Mouse (Mus musculus) spleen, postnatal 36 days (tissue): ENCODE measurements at regions not wholly inside any gene's neighbourhood (a gene's known extent, or its start where the extent isn't known, plus 50 kb on each side); places are given as distances from the start of the nearest gene placed in this dataset.
A peak's percentile ranks its signal among the peaks of the same experiment; 100 is the strongest.

ENCODE experiments used
- DNase-seq, 2 experiments: peaks; one replicate each; pipeline ENCODE4 v3.0.0; 2022; ENCODE audit warnings: low spot score in 2 of 2, mixed read lengths in 1 of 2

DNA sequence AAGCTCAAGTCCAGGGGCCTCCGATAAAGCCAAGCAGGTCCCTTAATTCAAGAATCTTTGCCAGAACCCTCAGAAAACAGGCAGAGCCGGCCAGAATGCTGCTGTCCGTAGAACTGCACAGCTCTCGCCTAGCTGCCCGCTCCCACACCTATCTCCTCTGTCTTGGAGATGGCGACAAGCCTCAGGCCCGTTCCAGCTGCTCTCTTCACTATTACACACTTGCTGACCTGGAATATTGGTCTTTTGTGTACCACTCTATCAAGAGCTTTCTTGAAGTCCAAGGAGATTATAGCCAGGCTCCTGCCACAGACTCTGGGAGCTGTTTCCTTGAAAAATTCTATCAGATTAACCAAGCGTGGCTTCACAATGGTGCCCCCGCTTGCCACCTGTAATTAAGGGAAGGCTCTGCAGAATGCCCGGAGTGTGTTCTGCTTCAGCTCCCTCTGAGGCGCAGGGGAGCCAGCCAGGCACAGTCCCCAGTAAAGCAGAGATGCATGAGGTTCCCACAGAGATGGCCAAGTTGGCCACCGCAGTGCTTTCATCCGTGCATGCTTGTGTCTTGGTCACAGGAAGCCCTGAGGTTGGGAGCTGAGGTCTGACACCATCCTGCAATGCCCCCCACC lies 496.8 kb downstream of the Cdh26 start:
- no peak for DNase-seq

GRCm38 (mm10) chr2:178929033-178929432 lies 498.7 kb downstream of the Cdh26 start:
- DNase-seq = peak in 1 of 2 experiments; percentile 3

- DNase-seq = no peak
These were observed 499.8 kb downstream of the Cdh26 start for GRCm38 (mm10) chr2:178930125-178930524.

DNA sequence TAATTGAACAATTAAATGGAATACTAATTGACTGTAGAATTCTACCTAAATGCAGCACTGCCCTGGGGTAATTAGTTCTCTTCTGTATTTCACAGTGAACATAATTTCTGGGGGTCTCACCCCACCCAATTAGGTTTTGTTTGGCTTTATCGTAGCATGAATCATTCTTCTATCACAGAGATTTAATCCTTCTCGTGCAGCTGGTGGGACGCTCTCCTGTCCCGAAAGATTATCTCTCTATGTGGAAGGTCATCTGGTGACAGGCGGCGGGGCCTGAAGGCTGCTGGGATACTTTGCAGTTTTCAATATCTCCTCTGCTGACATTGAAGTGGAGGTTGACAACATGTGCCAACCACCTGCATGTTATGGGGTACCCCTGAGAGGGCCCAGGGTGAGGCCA lies 493.8 kb upstream of the Cdh4 start:
- DNase-seq = no peak

DNA sequence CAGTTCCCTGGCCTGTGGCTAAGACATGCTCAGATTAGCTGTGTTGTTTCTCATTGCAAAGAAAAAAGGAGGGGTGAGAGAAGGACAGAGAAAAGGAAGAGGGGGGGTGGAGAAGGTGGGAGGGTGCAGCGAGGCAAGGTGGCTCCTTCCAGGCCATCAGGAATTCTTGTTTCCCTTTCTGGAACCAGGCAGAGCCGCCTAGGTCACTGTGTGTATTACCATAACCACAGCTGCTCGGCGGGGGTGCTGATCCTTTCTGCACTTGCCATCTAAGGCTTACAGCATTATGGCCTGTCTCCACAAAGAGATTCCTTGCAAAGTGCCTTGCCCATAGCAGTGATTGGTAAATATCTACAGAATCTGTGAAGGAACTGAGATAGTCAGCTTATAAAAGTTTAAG lies 493.1 kb upstream of the Cdh4 start:
- DNase-seq = no peak

DNA sequence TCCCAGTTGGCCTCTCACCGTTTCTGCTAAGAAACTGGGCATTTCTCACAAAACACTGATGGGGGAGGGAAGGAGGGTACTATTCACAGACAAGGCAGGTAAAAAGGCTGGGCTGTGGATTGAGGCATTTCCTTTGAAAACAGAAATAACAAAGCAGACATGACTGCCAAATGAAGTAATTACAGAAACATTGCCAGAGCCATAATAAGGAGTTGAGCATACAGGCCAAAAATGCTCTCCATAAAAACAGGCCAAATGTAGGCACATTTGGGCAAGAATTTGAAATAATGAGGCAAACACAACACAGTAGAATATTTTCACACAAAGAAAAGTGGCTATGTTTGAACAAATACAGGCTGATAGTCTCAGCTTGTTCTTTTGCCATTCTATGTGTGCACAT lies 491.9 kb upstream of the Cdh4 start:
- no peak for DNase-seq

DNA sequence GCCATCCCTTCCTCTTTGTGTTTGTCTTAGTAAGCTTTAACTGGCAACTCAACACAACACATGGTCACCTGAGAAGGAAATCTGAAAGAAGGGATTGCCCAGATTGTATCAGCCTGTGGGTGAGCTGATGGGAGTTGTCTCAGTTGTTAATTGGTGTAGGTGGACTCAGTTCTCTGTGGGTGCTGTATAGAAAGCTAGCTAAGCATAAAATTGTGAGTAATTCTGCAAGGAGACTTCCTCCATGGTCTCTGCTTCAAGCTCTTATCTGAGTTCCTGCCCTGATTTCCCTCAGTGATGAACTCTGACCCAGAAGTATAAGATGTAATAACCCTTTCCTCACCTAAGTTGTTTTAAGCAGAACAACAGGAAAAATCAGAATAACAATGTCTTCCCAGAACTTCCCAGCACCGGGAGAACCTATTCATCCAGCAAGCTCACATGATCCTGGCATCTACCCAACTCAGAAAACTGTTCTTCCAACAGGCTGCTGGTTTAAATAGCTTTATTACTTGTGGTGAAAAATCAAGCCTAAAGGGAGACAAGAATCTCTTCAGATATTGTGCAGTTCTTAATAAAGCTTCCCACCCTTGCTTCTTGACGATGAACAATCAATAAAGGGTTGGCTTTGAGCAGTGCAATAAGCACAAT lies 487.7 kb upstream of the Cdh4 start:
- no peak for DNase-seq

GRCm38 (mm10) chr2:178958829-178959228 lies 483.4 kb upstream of the Cdh4 start:
- no peak for DNase-seq

DNA sequence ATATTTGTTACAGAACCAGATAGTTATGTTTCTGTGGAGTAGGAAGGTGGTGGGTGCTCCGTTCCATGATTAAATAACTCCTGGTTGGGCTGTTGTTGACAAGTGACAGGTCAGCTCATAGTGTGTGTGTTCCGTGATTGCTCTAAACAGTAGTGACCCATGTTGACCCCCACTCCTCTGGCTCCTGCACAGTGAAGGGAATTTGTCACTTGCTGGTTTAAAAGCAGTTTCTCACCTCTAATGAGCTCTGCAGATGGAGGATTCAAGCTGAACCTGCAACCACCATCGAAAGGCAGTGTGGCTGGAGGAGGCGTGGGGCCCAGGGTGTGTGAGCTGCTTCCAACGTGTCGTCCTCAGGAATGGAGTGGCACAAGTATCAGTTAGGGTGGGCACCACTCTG lies 482.6 kb upstream of the Cdh4 start:
- DNase-seq = no peak

DNA sequence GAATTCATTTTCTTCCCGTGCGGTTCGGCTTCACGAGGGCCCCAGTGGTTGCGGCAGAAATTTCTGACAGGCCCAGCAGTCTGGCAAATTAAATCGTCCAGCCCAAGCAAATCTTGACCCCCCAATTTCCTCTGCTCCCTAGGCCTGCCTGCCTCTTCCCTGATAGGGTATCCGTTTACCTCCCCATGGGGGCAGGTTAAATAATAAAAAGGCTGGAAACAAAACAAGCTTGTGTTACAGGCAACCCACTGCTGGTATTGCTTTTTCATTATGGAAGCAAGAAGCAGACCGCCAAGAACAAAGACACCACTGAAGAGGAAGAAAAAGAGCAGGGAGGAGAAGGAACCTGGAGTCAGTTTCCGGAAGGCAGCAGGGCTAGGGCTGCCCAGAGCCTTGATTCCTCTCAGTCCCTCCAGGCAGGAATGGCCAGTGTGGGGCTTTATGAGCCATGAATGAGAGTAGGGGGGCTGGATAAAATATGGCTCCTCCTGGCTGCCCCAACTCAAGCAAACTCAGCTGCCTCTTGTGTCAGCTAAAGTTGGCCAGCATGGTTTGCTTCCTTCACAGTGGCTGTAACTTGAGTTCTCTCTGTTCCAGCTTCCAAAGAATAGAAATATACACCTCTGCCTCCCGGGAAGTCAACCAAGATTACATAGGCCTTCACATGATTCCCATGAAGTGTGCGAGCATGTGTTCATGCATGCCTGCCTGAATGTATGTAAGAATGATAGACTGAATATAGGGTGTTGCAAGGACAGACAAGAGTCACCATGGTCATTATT lies 474.5 kb upstream of the Cdh4 start:
- no peak for DNase-seq

GRCm38 (mm10) chr2:178969732-178970131 lies 472.5 kb upstream of the Cdh4 start:
- DNase-seq = no peak

DNA sequence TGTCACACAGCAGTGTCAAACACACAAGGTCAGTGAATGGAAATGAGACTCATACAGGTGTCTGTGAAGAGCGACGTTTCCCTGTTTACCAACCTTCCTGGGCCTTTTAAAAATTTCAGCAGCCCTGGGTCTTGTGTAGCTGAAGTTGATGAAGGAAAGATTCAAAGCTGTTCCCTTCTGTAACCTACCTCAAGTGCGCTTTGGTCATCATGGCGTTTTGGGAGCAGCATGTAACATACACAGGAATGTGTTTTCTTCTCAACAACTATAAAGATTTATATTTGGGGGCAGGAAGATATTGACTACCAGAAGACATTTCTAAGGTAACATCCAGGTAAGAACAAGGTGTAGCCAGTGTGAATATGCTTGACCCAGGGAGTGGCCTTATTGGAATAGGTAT lies 466.9 kb upstream of the Cdh4 start:
- no peak for DNase-seq

GRCm38 (mm10) chr2:178976046-178976445 lies 466.2 kb upstream of the Cdh4 start:
- no peak for DNase-seq

DNA sequence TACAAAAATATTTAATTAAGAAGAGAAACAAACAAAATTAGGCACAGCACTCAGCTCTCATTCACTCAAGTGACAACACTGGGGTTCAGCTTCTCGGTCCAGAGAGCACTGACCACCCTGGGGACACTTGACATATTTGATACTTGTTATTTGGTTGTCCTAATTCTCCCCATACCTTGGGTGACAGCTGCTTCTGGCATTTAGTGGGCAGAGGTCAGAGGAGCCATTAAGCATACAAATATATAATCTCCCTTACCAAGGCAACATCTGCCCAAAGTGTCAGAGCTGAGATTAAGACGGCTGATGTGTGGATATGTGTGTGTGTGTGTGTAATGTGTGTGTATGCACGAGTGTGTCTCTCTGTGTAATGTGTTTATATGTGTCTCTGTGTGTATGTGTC lies 465.7 kb upstream of the Cdh4 start:
- no peak for DNase-seq

DNA sequence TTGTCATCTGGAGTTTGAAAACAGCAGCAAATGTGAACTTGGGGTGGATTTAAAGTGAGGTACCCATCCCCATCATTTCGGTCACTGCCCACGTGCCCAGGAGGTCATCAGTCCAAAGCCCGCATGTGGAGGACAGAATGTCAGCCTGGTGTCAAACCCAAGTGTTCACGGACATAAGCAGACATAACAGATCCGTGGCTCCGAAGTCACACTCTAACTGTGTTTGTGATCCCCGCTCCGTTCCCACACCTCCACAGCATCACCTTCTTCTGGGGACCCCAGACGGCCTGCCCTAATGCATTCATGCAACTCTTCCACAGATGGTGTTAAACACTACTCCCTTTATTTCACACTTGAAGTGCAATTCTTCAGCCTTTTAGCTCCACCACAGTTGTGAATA lies 462.8 kb upstream of the Cdh4 start:
- DNase-seq = no peak

DNA sequence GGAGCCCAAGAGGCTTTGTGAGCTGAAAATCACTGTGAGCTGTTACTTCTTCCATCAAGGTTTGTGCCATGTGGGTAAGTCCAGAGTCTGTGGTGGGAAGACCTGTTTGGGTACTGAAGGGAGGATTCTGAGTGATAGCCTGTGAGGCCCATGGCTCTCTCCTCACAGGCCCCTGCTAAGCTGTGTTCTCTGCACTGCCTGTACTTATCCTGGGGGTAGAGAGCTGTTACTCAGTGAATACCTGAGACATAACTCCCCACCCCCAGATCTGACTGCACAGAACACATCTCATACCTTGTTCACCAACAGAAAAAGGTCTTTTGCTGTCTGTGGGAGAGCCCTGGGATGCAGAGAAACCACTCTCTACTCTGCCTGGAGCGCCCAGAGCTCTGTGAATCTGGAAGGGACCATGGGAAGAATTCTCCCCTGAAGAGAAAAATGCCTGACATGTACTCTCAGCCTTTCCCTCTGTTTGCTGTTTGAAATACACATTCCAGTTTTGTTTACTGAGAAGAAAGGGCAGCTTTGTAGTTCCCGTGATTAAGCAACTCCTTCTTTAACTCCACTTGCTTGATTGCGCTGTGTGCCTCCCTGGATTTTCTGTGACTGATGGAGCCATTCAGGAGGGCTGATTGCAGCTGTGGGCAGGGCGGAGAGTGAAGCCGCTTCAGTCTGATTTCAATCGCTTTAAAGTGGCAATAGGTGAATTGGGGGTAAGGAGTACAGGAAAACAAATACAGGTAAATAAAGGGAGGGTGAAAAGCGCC lies 460.3 kb upstream of the Cdh4 start:
- no peak for DNase-seq

DNA sequence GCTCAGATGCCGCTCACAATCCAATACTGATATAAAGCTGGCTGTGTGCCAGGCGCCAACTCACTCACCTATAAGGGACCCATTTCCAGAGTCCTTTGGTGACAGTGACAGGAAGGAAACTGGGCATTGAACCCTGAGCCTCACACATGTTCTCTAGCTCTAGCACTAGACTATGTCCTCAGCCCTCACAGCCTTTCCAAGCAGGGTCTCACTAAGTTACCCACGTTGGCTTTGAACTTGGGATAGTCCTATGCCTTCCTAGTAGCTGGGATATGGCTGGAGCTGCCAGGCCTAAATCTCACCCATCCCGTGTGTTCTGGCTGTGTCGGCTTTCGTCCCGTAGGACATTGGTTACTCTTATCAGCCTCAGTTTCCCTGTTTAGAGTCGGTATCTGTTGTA lies 458.4 kb upstream of the Cdh4 start:
- no peak for DNase-seq

GRCm38 (mm10) chr2:178987935-178988334 lies 454.3 kb upstream of the Cdh4 start:
- no peak for DNase-seq

DNA sequence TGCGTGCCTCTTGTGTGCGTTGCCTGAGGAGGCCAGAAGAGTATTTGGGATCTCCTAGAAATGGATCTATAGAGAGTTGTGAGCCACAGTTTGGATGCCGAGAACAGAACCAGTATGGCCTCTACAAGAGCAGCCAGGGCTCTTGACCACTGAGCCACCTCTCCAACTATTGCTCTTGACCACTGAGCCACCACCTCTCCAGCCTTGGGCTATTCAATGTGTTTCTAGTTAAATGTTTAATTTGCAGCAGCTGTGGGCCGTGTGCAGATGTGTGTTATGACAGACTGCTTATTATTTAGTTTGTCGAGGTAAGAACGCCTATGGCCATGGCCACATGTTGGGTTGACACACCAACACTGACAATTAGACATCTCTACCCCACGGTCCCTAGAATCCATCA lies 452.9 kb upstream of the Cdh4 start:
- DNase-seq = no peak

DNA sequence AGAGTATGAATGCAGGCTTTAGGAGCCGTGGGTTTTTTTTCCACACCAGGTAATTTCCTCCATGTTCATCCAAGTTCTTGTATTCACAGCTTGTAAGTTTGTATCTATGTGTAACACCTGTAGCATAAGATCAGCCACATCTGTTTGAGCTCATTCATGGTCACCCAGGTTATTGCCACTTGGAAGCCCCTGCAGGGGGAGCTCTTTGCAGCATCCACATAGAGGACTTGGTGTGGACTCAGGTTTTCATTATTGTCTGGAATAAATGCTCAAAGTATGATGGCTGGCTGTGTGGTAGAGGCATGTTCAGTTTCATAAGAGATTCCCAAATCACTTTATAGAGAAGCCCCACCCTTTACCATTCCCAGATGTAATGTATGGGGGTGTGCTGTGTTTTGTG lies 452.4 kb upstream of the Cdh4 start:
- DNase-seq = no peak

- no peak for DNase-seq
These were observed 451.3 kb upstream of the Cdh4 start for GRCm38 (mm10) chr2:178990959-178991358.

GRCm38 (mm10) chr2:178992334-178993116 lies 449.7 kb upstream of the Cdh4 start:
- no peak for DNase-seq
